Mouse (Mus musculus) testis, postnatal 14 days (tissue): ENCODE measurements at regions not wholly inside any gene's neighbourhood (a gene's known extent, or its start where the extent isn't known, plus 50 kb on each side); places are given as distances from the start of the nearest gene placed in this dataset.

Source experiments
- DNase-seq: peaks from one replicate; pipeline ENCODE4 v3.0.0; 2021; ENCODE audit warnings: low spot score

DNA sequence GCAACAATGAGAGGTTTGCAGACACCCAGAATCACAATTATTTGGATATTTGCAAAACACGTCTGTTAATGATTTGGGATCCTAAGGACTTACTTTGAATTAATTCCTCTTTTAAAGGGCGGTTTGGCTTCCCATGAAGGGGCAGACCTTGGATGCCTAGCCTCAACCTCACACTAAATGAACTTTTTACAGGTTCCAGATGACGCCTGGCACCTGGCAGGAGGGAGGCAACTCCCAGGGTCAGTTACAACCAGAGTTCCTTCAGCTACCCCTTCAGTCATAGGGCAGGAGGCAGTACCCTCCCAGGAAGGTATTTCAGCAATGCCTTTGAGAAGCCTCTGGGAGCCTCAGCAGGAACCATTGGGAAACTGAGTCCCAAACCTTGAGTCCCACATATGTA is 57.9 kb upstream of the Stx18 start:
- DNase-seq = no peak

DNA sequence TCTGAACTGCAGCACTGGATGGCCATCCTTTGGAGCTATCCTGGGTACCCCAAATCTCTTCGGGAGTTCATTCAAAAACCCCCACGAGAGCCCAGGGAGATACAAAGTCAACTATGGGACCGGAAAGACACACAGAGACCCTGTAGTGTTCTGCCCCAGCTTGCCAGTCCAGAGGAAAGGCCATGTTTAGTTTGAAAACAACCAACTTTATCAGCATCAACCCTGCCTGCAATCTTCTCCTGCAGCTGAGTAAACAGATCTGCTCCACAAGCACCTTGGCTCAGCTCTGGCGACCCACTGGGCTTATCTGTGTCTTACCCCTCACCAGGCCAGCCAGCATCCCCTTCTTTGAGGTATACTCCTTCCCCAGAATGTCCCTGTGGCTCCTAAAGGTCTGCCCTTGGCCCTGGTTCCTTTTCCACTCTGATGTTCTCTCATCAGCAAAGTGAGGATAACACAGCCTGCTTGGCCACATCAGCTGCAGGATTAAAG is 61.6 kb upstream of the Stx18 start:
- DNase-seq = no peak

- DNase-seq = no peak
Observed at GRCm38 (mm10) chr5:37972980-37973545, 65.5 kb upstream of the Stx18 start.

DNA sequence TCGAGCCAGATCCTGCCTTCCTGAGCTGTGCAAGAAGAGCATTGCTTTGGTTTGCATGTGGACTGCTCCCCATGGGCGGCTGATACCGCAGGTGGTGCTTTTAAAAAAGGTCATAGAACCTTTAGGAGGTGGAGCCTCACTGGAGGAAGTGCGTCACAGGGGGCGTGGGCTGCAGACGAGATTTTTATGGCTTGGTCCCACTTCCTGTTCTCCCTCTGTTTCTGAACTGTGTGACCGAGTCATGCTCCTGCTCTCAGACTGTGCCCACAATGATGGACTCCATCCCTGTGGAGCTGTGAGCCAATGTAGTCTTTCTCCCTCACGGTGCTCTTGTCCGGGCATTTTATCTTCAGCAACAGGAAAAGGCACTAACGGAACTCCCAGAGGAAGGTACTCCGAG is 66.8 kb upstream of the Stx18 start:
- DNase-seq = peak; percentile 16

- no peak for DNase-seq
Observed at GRCm38 (mm10) chr5:37968596-37968995, 69.9 kb upstream of the Stx18 start.

DNA sequence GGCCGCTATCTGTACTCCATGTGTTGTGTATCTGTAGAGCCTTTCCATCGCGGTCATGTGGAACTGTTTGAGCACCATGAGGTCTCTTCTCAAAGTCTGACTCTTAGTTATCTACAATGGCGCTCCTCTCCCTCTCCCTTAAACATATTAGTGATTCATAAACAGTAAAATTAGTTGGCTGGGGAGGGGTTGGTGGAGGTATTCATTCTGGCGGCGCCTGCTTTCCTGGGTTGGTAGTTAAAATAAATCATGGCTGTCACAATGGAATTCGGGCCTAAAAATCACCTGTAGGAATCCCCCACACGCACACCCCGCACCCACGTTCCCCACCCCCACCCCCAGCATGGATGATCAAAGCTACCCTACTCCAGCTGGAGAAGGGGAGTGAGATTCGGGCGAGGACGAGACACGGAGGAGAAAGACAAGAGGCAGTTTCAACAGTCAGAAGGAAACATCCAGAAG is 70.6 kb upstream of the Stx18 start:
- no peak for DNase-seq

- DNase-seq = no peak
Observed at GRCm38 (mm10) chr5:37967106-37967913, 71.2 kb upstream of the Stx18 start.

- no peak for DNase-seq
Observed at GRCm38 (mm10) chr5:37963688-37964087, 74.9 kb upstream of the Stx18 start.

GRCm38 (mm10) chr5:37962513-37962912 is 76.0 kb upstream of the Stx18 start:
- DNase-seq = no peak

DNA sequence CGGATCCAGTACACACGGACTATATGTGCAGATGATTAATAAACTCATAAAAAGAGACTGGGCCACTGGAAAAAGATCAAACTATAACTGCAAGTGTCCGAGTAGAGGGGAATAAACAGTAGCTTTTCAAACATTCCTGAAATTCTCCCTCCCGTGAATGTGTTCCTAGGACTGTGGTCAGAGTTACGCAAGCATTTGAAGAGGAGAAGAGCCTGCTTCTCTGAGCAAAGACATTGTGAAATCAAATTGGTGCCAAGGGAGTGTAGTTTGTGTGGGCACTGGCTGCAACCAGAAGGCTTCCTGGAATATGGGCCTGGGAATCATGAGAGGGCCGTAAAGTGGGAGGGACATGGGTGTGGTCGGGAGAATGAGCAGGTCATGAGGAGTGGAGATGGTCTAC is 78.3 kb upstream of the Stx18 start:
- no peak for DNase-seq

DNA sequence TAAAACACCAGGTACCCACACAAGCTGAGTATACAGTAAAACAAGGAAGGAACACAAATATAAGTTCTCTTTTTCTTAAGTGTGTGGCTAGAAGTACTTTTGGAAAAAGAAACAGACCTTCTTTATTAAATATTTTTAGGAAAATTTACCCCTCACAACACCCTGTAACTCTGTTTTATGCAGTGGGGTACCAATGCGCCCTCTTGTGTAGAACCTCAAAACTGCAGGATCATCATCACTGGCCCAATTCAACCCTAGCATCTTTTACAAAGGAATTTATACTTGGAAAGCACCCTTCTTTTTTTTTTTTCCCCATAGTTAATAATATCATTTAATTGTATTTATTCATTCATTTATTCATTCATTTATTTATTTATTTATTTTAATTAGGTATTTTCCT is 86.4 kb upstream of the Stx18 start:
- no peak for DNase-seq

DNA sequence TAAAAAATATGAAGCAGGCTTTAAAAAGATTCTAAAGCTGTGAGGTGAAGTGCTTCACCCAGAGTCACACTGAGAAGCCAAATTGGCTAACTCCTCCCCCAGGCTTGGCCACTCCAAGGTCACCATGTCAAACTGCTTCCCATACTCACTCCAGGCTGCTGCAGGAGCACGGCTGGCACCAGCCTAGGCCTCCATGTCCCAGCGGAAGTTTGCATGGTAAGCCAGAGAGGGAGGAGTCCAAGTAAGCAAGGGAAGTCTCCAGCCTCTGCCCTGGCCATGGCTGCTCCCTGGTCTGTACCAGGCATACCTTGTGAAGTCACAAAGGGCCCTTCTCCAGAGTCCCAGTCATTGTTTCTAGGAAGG is 105.8 kb upstream of the Stx18 start:
- DNase-seq = no peak

GRCm38 (mm10) chr5:37932086-37932759 is 106.3 kb upstream of the Stx18 start:
- DNase-seq = no peak

GRCm38 (mm10) chr5:37920481-37920880 is 96.1 kb upstream of the Msx1 start:
- no peak for DNase-seq

- no peak for DNase-seq
Observed at GRCm38 (mm10) chr5:37919102-37919501, 94.7 kb upstream of the Msx1 start.

GRCm38 (mm10) chr5:37918001-37918707 is 93.8 kb upstream of the Msx1 start:
- no peak for DNase-seq

DNA sequence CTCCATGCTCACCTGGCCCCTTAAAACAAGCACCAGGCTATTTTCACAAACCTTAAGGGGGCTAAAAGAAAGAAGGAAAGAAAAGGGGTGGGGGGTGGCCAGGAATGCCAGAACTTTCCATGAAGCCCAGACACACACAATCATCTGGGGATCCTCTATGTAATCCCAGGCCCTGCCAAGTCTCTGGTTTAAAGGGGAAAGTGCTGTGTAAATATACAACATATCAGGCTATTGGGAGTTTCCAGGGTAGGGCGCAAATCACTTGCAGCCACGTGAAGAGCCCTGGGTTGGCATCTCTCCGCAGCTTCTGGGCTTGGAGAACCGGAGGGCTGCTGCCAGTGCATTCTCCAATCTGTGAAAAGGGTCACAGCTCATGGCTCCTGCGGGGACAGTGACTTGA is 92.8 kb upstream of the Msx1 start:
- DNase-seq = no peak

DNA sequence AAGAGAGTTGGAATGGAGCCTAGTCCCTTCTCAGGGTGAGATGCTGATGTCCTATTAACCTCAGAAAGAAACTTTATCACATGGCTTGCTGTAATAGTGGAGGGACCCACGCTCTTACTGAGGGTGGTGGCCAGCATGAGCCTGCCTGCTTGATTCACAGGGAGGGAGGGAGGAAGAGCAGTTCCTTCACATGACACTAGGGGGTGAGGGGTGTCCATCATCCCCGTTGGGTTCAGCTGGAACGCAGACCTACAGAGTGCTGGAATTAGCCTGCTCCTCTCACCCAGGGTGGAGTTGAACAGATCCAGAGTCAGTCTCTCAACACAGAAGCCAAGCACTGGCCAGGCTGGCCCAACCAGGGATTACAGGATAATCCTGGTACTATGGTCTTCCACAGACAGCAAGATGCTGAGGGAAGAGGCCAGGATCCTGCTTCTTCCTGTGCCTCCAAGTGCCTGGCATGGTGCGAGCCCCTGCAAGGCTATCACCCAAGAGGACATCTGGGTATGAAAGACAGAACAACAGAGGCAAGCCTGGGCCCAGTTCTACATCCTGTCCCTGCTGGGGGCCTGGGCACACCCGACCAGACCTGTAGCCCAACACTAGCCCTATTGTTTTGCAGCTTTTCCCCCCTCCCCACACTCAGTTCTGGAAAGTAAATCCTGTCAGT is 80.4 kb upstream of the Msx1 start:
- no peak for DNase-seq

GRCm38 (mm10) chr5:37903861-37904260 is 79.5 kb upstream of the Msx1 start:
- DNase-seq = no peak

- no peak for DNase-seq
Observed at GRCm38 (mm10) chr5:37902741-37903140, 78.4 kb upstream of the Msx1 start.

DNA sequence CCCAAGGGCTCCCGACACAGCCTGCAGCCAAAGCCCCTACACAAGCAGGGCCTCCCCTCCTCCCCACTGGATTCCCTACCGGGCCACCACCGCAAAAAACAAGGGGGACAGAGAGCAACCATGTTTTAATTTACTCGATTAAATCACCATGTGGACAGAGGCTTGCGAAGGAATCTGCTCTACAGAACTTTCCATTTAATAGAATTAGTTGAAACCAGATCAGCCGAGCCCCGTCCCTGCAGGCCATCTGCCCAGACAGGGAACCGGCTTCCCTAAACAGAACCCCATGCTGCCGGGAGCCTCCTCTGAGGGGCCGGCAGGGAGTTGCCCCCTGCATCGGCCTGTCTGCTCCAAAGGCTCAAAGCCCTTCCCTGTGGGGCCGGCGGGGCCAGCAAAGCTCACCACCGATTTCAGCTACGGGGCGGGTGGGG is 77.5 kb upstream of the Msx1 start:
- no peak for DNase-seq

GRCm38 (mm10) chr5:37898041-37898615 is 73.7 kb upstream of the Msx1 start:
- no peak for DNase-seq
